Mouse (Mus musculus): ENCODE results near the gene Fer1l5. TPM values are rescaled to one million over a fixed set of nuclear protein-coding genes. Genes with fewer than 3 reads are reported as not detected.

Fer1l5 gene
- polyA plus RNA-seq, 1 experiment from 2014 or later: 0.61 TPM

GRCm38 (mm10) chr1:36458169-36458568 is 86.1 kb downstream of the Fer1l5 start:
- H3K27ac ChIP-seq (ENCODE audit: low read length): no peak overlapping the region

GRCm38 (mm10) chr1:36461829-36462228 is 89.7 kb downstream of the Fer1l5 start:
- H3K4me2 ChIP-seq (replicated peaks; ENCODE audit: low read depth, low read length): no peak overlapping the region
- 47% methylated on average over 2 of the region's 2 CpGs for WGBS
- H3K4me3 ChIP-seq (ENCODE audit: low read depth, low read length): no peak overlapping the region
- no peak overlapping the region for H3K27ac ChIP-seq (ENCODE audit: low read length)
- H3K36me3 ChIP-seq (ENCODE audit: control insufficient read depth, insufficient read depth, low read length): no peaks in the 10 kb centered on the region
- no peak overlapping the region for H3K9ac ChIP-seq (replicated peaks; ENCODE audit: low read depth, low read length)
- H3K4me1 ChIP-seq (ENCODE audit: control insufficient read depth, insufficient read depth, low read length): peaks cover 4% of the 10 kb centered on the region; the same call in 1 of the 2 replicates
- no peaks in the 10 kb centered on the region for H3K27me3 ChIP-seq (ENCODE audit: control insufficient read depth, insufficient read depth, low read length)
- ATAC-seq (ENCODE audit: insufficient number of reproducible peaks, insufficient read depth, low FRiP score, low read depth): no peak
- no peaks in the 10 kb centered on the region for H3K9me3 ChIP-seq (ENCODE audit: control insufficient read depth, low read depth, low read length)

More at GRCm38 (mm10) chr1:36458169-36458568, 86.1 kb downstream of the Fer1l5 start:
- no peak for ATAC-seq (ENCODE audit: insufficient number of reproducible peaks, insufficient read depth, low FRiP score, low read depth)
- Histone ChIP-seq H3K4me1 (ENCODE audit: control insufficient read depth, insufficient read depth, low read length) (peaks cover 4% of the 10 kb centered on the region; the same call in 1 of the 2 replicates), H3K4me3 (ENCODE audit: low read depth, low read length) (no peak overlapping the region), H3K4me2 (replicated peaks; ENCODE audit: low read depth, low read length) (no peak overlapping the region), H3K9me3 (ENCODE audit: control insufficient read depth, low read depth, low read length) (no peaks in the 10 kb centered on the region), H3K36me3 (ENCODE audit: control insufficient read depth, insufficient read depth, low read length) (no peaks in the 10 kb centered on the region), H3K27me3 (ENCODE audit: control insufficient read depth, insufficient read depth, low read length) (no peaks in the 10 kb centered on the region), H3K9ac (replicated peaks; ENCODE audit: low read depth, low read length) (no peak overlapping the region)
- WGBS: 81% methylated on average over 5 of the region's 5 CpGs

- Histone ChIP-seq H3K9me3 (ENCODE audit: control insufficient read depth, low read depth, low read length) (no peaks in the 10 kb centered on the region), H3K4me1 (ENCODE audit: control insufficient read depth, insufficient read depth, low read length) (no peaks in the 10 kb centered on the region), H3K9ac (replicated peaks; ENCODE audit: low read depth, low read length) (no peak overlapping the region), H3K4me2 (replicated peaks; ENCODE audit: low read depth, low read length) (no peak overlapping the region), H3K36me3 (ENCODE audit: control insufficient read depth, insufficient read depth, low read length) (no peaks in the 10 kb centered on the region), H3K27ac (ENCODE audit: low read length) (no peak overlapping the region), H3K27me3 (ENCODE audit: control insufficient read depth, insufficient read depth, low read length) (no peaks in the 10 kb centered on the region), H3K4me3 (ENCODE audit: low read depth, low read length) (no peak overlapping the region)
- no peak for ATAC-seq (ENCODE audit: insufficient number of reproducible peaks, insufficient read depth, low FRiP score, low read depth)
- 22% methylated on average over 4 of the region's 4 CpGs for WGBS
Measured at GRCm38 (mm10) chr1:36465641-36466160, 93.6 kb downstream of the Fer1l5 start.

- H3K27ac ChIP-seq (ENCODE audit: low read length): no peak overlapping the region
- no peaks in the 10 kb centered on the region for H3K36me3 ChIP-seq (ENCODE audit: control insufficient read depth, insufficient read depth, low read length)
- H3K27me3 ChIP-seq (ENCODE audit: control insufficient read depth, insufficient read depth, low read length): no peaks in the 10 kb centered on the region
- no peak overlapping the region for H3K9ac ChIP-seq (replicated peaks; ENCODE audit: low read depth, low read length)
- H3K9me3 ChIP-seq (ENCODE audit: control insufficient read depth, low read depth, low read length): no peaks in the 10 kb centered on the region
- no peak overlapping the region for H3K4me2 ChIP-seq (replicated peaks; ENCODE audit: low read depth, low read length)
- ATAC-seq (ENCODE audit: insufficient number of reproducible peaks, insufficient read depth, low FRiP score, low read depth): no peak
- 55% methylated on average over 5 of the region's 5 CpGs for WGBS
- H3K4me1 ChIP-seq (ENCODE audit: control insufficient read depth, insufficient read depth, low read length): peaks cover 5% of the 10 kb centered on the region; the same call in 1 of the 2 replicates
- H3K4me3 ChIP-seq (ENCODE audit: low read depth, low read length): no peak overlapping the region
Measured at GRCm38 (mm10) chr1:36467446-36467845, 95.4 kb downstream of the Fer1l5 start.

- WGBS: 43% methylated on average over 2 of the region's 2 CpGs
Measured at GRCm38 (mm10) chr1:36469811-36470444, 97.8 kb downstream of the Fer1l5 start.

GRCm38 (mm10) chr1:36471181-36472105 is 99.4 kb downstream of the Fer1l5 start, which contains the start of gene Cnnm4:
TSS of gene Cnnm4 (plus strand) at chr1:36471620.
- H3K27me3 ChIP-seq (ENCODE audit: control insufficient read depth, insufficient read depth, low read length): no peaks in the 10 kb centered on the region
- no peaks in the 10 kb centered on the region for H3K9me3 ChIP-seq (ENCODE audit: control insufficient read depth, low read depth, low read length)
- H3K9ac ChIP-seq (replicated peaks; ENCODE audit: low read depth, low read length): peak within 1 kb of the TSS; percentile 55
- peaks cover 43% of the 10 kb centered on the region for H3K4me1 ChIP-seq (ENCODE audit: control insufficient read depth, insufficient read depth, low read length)
- WGBS: under 1% methylated on average over 66 of the region's 98 CpGs
- peak within 1 kb of the TSS; percentile 40; the same call in 1 of the 2 replicates for H3K27ac ChIP-seq (ENCODE audit: low read length)
- H3K4me3 ChIP-seq (ENCODE audit: low read depth, low read length): peak within 1 kb of the TSS; percentile 56
- ATAC-seq (ENCODE audit: insufficient number of reproducible peaks, insufficient read depth, low FRiP score, low read depth): peak; percentile 91
- H3K36me3 ChIP-seq (ENCODE audit: control insufficient read depth, insufficient read depth, low read length): no peaks in the 10 kb centered on the region
- peak within 1 kb of the TSS; percentile 80 for H3K4me2 ChIP-seq (replicated peaks; ENCODE audit: low read depth, low read length)

More at GRCm38 (mm10) chr1:36469811-36470444, 97.8 kb downstream of the Fer1l5 start:
- Histone ChIP-seq H3K36me3 (ENCODE audit: control insufficient read depth, insufficient read depth, low read length) (no peaks in the 10 kb centered on the region), H3K9me3 (ENCODE audit: control insufficient read depth, low read depth, low read length) (no peaks in the 10 kb centered on the region), H3K27me3 (ENCODE audit: control insufficient read depth, insufficient read depth, low read length) (no peaks in the 10 kb centered on the region), H3K9ac (replicated peaks; ENCODE audit: low read depth, low read length) (no peak overlapping the region), H3K4me2 (replicated peaks; ENCODE audit: low read depth, low read length) (no peak overlapping the region), H3K27ac (ENCODE audit: low read length) (no peak overlapping the region), H3K4me3 (ENCODE audit: low read depth, low read length) (no peak overlapping the region), H3K4me1 (ENCODE audit: control insufficient read depth, insufficient read depth, low read length) (peaks cover 28% of the 10 kb centered on the region; the same call in 1 of the 2 replicates)
- ATAC-seq (ENCODE audit: insufficient number of reproducible peaks, insufficient read depth, low FRiP score, low read depth): no peak

Small RNAs within 50 kb of the gene (microRNA-seq; reads per million reads assigned to microRNA genes)
- not detected for gene Mir6898

Other genes with a start within 250 kb of the Fer1l5 start
- 74.2 and 84.8 TPM in 2 replicates for gene Uggt1, start 127.6 kb upstream of the Fer1l5 start, polyA plus RNA-seq (2014; fragmentation: Nextera tagmentation; extraction: Ambion mirVana)
- gene Neurl3, start 97.6 kb upstream of the Fer1l5 start, polyA plus RNA-seq (2014; fragmentation: Nextera tagmentation; extraction: Ambion mirVana): 10.9 and 13.5 TPM in 2 replicates
- 2.7 and 2.9 TPM in 2 replicates for gene Arid5a, start 64.6 kb upstream of the Fer1l5 start, polyA plus RNA-seq (2014; fragmentation: Nextera tagmentation; extraction: Ambion mirVana)
- gene Kansl3, start 3.1 kb upstream of the Fer1l5 start, polyA plus RNA-seq (2014; fragmentation: Nextera tagmentation; extraction: Ambion mirVana): 44.7 and 45.1 TPM in 2 replicates
- gene Lman2l, start 73.0 kb downstream of the Fer1l5 start, polyA plus RNA-seq (2014; fragmentation: Nextera tagmentation; extraction: Ambion mirVana): 31.9 and 35.0 TPM in 2 replicates
- gene Cnnm4, start 99.3 kb downstream of the Fer1l5 start, polyA plus RNA-seq (2014; fragmentation: Nextera tagmentation; extraction: Ambion mirVana): 14.1 and 14.4 TPM in 2 replicates
- 6.2 and 8.4 TPM in 2 replicates for gene Cnnm3, start 139.6 kb downstream of the Fer1l5 start, polyA plus RNA-seq (2014; fragmentation: Nextera tagmentation; extraction: Ambion mirVana)
- 16.8 and 19.4 TPM in 2 replicates for gene Ankrd23, start 164.6 kb downstream of the Fer1l5 start, polyA plus RNA-seq (2014; fragmentation: Nextera tagmentation; extraction: Ambion mirVana)
- 0.39 TPM in 1 of 2 replicates, not detected in the other for gene Gm42417, start 167.1 kb downstream of the Fer1l5 start, polyA plus RNA-seq (2014; fragmentation: Nextera tagmentation; extraction: Ambion mirVana)
- 26.2 and 30.4 TPM in 2 replicates for gene Ankrd39, start 175.2 kb downstream of the Fer1l5 start, polyA plus RNA-seq (2014; fragmentation: Nextera tagmentation; extraction: Ambion mirVana)
- 4.2 and 4.3 TPM in 2 replicates for gene Sema4c, start 186.1 kb downstream of the Fer1l5 start, polyA plus RNA-seq (2014; fragmentation: Nextera tagmentation; extraction: Ambion mirVana)